Mouse (Mus musculus) bone marrow, adult 2 months (tissue): Measurements from ENCODE around the gene Tcte2.

Experiments used
- CTCF ChIP-seq: fragments of 200-500 bp; IDR thresholded peaks from 2 replicates; pipeline ENCODE4 v1.5.1; 2011; ENCODE audit warnings: low read length, control low read depth; ENCODE audit not compliant: control insufficient read depth, insufficient read depth
- POLR2A ChIP-seq: fragments of 200-500 bp; IDR thresholded peaks from 2 replicates; pipeline ENCODE4 v1.6.1; 2011; ENCODE audit warnings: low read depth, mild to moderate bottlenecking, control low read depth, low read length, borderline replicate concordance; ENCODE audit not compliant: control insufficient read depth

GRCm38 (mm10) chr17:13758586-13758985 is 3.0 kb downstream of the Tcte2 start:
- TF ChIP-seq CTCF (no peak), POLR2A (no peak)
